In genomic region chr3:56730849-56731248, GRCm38 (mm10) we compare ENCODE assay signal across 32 mouse cellular contexts.
DNase-seq lines count a peak whose midpoint lies in the region; ATAC-seq and TF ChIP-seq lines count a peak whose summit lies in the region.
"Had no signal": no experiment of that assay in that cellular context is flagged by ENCODE, and none has a peak within 500 bp of the region (broad histone marks: within the 10 kb centered on the region; RNA-seq: fewer than 3 reads in every experiment).

No protein-coding gene starts in this region.

- H3K4me3 ChIP-seq in forebrain, postnatal 0 days (ENCODE audit: low read depth, low read length), result no peak overlapping the region
- H3K4me3 ChIP-seq in forebrain, embryonic 14.5 days (ENCODE audit: low read depth, low read length), result no peak overlapping the region
- H3K4me3 ChIP-seq: embryonic facial prominence, embryonic 13.5 days; erythroblast, embryonic 14.5 days; forebrain, embryonic 13.5 days; heart, embryonic 10.5 days; heart, embryonic 15.5 days; hindbrain, embryonic 12.5 days; intestine, embryonic 15.5 days; limb, embryonic 12.5 days; liver, embryonic 15.5 days; lung, embryonic 15.5 days; neural tube, embryonic 13.5 days had no signal

- ATAC-seq in forebrain, postnatal 0 days, result peak; percentile 89
- no peak for ATAC-seq in forebrain, embryonic 14.5 days
- ATAC-seq: forebrain, embryonic 13.5 days; hindbrain, postnatal 0 days; intestine, embryonic 15.5 days had no signal

- no peak overlapping the region for H3K4me2 ChIP-seq in forebrain, postnatal 0 days (ENCODE audit: low read depth)
- no peak overlapping the region for H3K4me2 ChIP-seq in forebrain, embryonic 14.5 days (ENCODE audit: low read length)
- H3K4me2 ChIP-seq: embryonic facial prominence, embryonic 13.5 days; forebrain, embryonic 13.5 days; heart, embryonic 15.5 days; hindbrain, embryonic 12.5 days; intestine, embryonic 15.5 days; limb, embryonic 12.5 days; liver, embryonic 15.5 days; lung, embryonic 15.5 days; midbrain, embryonic 11.5 days; neural tube, embryonic 13.5 days had no signal

- peaks cover 4% of the 10 kb centered on the region; the same call in 1 of the 2 replicates for H3K4me1 ChIP-seq in forebrain, postnatal 0 days (ENCODE audit: insufficient read depth)
- H3K4me1 ChIP-seq in forebrain, embryonic 14.5 days (ENCODE audit: control insufficient read depth, insufficient read depth, low read length), result no peaks in the 10 kb centered on the region
- H3K4me1 ChIP-seq: embryonic facial prominence, embryonic 13.5 days; forebrain, embryonic 13.5 days; heart, embryonic 10.5 days; heart, embryonic 15.5 days; hindbrain, embryonic 12.5 days; intestine, embryonic 15.5 days; limb, embryonic 12.5 days; liver, embryonic 15.5 days; lung, embryonic 15.5 days; neural tube, embryonic 13.5 days had no signal

- H3K9me3 ChIP-seq in forebrain, postnatal 0 days (ENCODE audit: low read length), result no peaks in the 10 kb centered on the region
- no peaks in the 10 kb centered on the region for H3K9me3 ChIP-seq in forebrain, embryonic 14.5 days (replicated peaks; ENCODE audit: control insufficient read depth, low read length)
- H3K9me3 ChIP-seq: embryonic facial prominence, embryonic 13.5 days; forebrain, embryonic 13.5 days; heart, embryonic 10.5 days; heart, embryonic 15.5 days; hindbrain, embryonic 12.5 days; intestine, embryonic 15.5 days; limb, embryonic 12.5 days; liver, embryonic 15.5 days; lung, embryonic 15.5 days; neural tube, embryonic 13.5 days had no signal

- no peak for TF ChIP-seq CTCF in forebrain, postnatal 0 days (IDR thresholded peaks at IDR 0.05; ENCODE audit: low read depth)

- WGBS in forebrain, postnatal 0 days, result 44% methylated on average over 3 of the region's 3 CpGs
- WGBS in forebrain, embryonic 14.5 days, result 56% methylated on average over 3 of the region's 3 CpGs

- H3K36me3 ChIP-seq in forebrain, postnatal 0 days (ENCODE audit: insufficient read depth), result no peaks in the 10 kb centered on the region
- H3K36me3 ChIP-seq in forebrain, embryonic 14.5 days (ENCODE audit: control insufficient read depth, insufficient read depth, low read length), result no peaks in the 10 kb centered on the region
- H3K36me3 ChIP-seq: embryonic facial prominence, embryonic 13.5 days; G1E; heart, embryonic 10.5 days; heart, embryonic 15.5 days; hindbrain, embryonic 12.5 days; intestine, embryonic 15.5 days; limb, embryonic 12.5 days; liver, embryonic 15.5 days; lung, embryonic 15.5 days; neural tube, embryonic 13.5 days had no signal

- DNase-seq in forebrain, postnatal 0 days, result peak; percentile 48
- no peak for DNase-seq in forebrain, embryonic 14.5 days (ENCODE audit: low spot score)
- DNase-seq in layer of hippocampus, adult 9-10 months (ENCODE audit: low spot score), result peak; percentile 27
- no peak for DNase-seq in layer of hippocampus, postnatal 10 days (ENCODE audit: low spot score in 2 of 2)
- DNase-seq in right cerebral cortex, postnatal 4 days, result peak; percentile 8
- DNase-seq in right cerebral cortex, postnatal 36 days (ENCODE audit: low spot score in 2 of 2), result no peak
- no peak for DNase-seq in cerebellum, postnatal 36 days
- DNase-seq: adrenal gland, adult 8-10 months; cerebellum, adult 11 months; cerebellum, adult 9-10 months; gastrocnemius, postnatal 25 days; heart, adult 11 months; kidney, adult 2 months; kidney, postnatal 36 days; right cerebral cortex, postnatal 14 days; spleen, adult 18-20 months; thymus, adult 18-20 months; thymus, postnatal 25 days had no signal

- H3K9ac ChIP-seq in forebrain, postnatal 0 days, result no peak overlapping the region
- H3K9ac ChIP-seq in forebrain, embryonic 14.5 days (ENCODE audit: low read length), result no peak overlapping the region
- H3K9ac ChIP-seq: embryonic facial prominence, embryonic 13.5 days; forebrain, embryonic 13.5 days; heart, embryonic 15.5 days; hindbrain, embryonic 12.5 days; intestine, embryonic 15.5 days; limb, embryonic 12.5 days; liver, embryonic 15.5 days; lung, embryonic 15.5 days; neural tube, embryonic 13.5 days had no signal

- peak overlapping the region; percentile 66; the same call in 1 of the 2 replicates for H3K27ac ChIP-seq in forebrain, postnatal 0 days (ENCODE audit: low read depth, low read length)
- no peak overlapping the region for H3K27ac ChIP-seq in forebrain, embryonic 14.5 days (ENCODE audit: low read depth, low read length)
- H3K27ac ChIP-seq: embryonic facial prominence, embryonic 13.5 days; forebrain, embryonic 13.5 days; heart, embryonic 10.5 days; heart, embryonic 15.5 days; hindbrain, embryonic 12.5 days; hindbrain, postnatal 0 days; intestine, embryonic 15.5 days; limb, embryonic 12.5 days; liver, embryonic 15.5 days; lung, embryonic 15.5 days; neural tube, embryonic 13.5 days had no signal

- H3K27me3 ChIP-seq in forebrain, postnatal 0 days (ENCODE audit: insufficient read depth, low read length), result no peaks in the 10 kb centered on the region
- H3K27me3 ChIP-seq in forebrain, embryonic 14.5 days (replicated peaks; ENCODE audit: control insufficient read depth, insufficient read depth, low read length), result no peaks in the 10 kb centered on the region
- H3K27me3 ChIP-seq: embryonic facial prominence, embryonic 13.5 days; forebrain, embryonic 13.5 days; heart, embryonic 15.5 days; hindbrain, embryonic 12.5 days; intestine, embryonic 15.5 days; limb, embryonic 12.5 days; liver, embryonic 15.5 days; lung, embryonic 15.5 days; neural tube, embryonic 13.5 days had no signal

Comparison
In these comparisons a context has a peak if more than half of its experiments do, and no peak if none do; other contexts are left out.
1. DNase-seq: peak in forebrain, postnatal 0 days (single experiment), layer of hippocampus, adult 9-10 months (single experiment) and right cerebral cortex, postnatal 4 days (single experiment); none in forebrain, embryonic 14.5 days (single experiment), layer of hippocampus, postnatal 10 days (0 of 2), right cerebral cortex, postnatal 36 days (0 of 2) and cerebellum, postnatal 36 days (0 of 2).